Mouse (Mus musculus): ENCODE data around the gene Prdm11.

The Prdm11 gene

GRCm38 (mm10) chr2:92924677-92925259 is 121.2 kb downstream of the Prdm11 start:
- in situ Hi-C loops (cut with MboI) = loop anchor here (25.0 kb wide), 1 partner anchor 313 kb away; no protein-coding TSS in a partner anchor

GRCm38 (mm10) chr2:92920709-92921108 is 125.3 kb downstream of the Prdm11 start:
- in situ Hi-C loops (cut with MboI) = loop anchor here (25.0 kb wide), 1 partner anchor 317 kb away; no protein-coding TSS in a partner anchor

DNA sequence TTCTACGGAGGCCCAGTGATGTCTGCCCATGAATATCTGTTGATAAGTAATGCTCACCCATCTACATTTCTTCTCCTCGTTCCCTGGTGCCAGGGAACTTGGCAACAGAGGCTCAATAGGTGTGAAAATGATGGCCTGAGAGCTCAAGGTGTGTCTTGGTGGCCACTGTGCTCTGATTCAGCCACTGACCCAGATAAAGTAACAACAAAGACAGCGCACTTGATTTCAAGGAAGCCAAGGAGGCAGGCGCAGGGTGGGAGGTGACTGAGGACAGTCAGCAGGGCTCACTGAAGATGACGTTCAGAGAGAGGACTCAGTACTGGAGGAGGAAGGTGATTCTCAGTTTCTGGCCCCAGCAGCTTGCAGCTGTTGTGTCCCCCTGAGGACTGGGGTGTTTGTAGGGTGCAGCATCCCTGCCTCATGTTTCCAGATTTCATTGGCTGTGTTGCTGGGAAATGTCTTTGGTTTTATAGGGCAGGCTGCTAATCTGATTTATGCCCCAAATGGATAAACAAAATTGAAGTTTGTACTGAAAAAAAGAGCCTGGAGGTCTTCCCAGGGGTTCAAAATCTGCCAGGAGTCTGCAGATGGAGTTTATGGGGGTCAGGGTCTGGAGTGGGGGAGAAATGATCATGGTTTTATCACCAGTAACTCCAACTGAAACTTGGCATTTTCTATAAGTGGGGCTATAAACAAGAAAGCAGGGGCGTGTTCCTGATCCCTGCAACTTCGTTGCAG is 128.4 kb downstream of the Prdm11 start:
- in situ Hi-C loops (cut with MboI) = loop anchor here (25.0 kb wide), 1 partner anchor 320 kb away; no protein-coding TSS in a partner anchor

DNA sequence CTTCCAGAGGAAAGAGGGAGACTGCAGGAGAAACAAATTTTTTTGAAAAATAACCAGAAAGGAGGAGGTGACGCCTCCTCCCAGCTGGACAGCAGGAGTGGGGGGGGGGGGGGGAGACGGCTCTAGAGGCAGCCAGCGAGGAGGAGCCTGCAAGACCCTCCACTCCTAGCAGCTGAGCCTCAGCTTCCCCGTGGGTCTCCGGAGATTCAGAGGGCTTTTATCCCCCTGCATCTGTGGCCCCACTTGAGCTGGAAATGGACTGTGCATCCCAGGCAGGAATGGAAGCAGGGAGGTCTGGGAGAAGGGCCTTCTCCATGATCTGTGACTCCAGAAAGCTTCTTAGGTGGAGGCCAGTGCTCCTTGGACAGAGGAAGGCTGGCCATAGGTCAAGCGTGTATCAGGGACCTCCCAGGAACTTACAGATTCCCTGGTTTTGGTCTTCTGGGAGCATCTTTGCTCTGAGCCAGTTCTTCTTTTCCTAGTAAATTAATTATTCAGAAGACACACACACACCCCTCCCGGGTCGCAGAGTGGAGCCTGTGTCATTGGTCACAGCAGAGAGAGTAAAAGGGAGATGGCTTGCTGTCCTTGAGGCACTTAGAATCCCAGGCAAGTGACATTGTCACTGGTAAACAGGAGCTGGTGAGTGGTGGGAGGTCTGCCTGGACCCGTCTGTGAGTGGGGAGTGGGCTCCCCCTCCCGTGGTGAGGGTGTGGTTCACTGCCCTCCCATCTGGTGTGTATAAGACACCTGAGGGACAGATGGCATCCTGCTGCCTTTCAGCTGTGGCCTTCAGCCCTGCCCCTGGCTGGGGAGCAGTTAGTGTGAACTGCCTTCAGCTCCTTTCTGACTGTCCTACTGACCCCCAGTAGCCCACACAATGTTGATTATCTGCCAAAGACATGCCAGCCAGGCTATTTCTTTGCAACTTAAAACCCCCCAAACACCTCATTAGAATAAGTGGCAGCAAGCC is 130.0 kb downstream of the Prdm11 start:
- in situ Hi-C loops (cut with MboI) = loop anchor here (25.0 kb wide), 1 partner anchor 321 kb away; no protein-coding TSS in a partner anchor
